Mouse (Mus musculus): ENCODE data around the gene Ccser1. TPM values are rescaled to one million over a fixed set of nuclear protein-coding genes. Genes with fewer than 3 reads are reported as not detected.

The Ccser1 gene
- polyA plus RNA-seq, 1 experiment: not detected

DNA sequence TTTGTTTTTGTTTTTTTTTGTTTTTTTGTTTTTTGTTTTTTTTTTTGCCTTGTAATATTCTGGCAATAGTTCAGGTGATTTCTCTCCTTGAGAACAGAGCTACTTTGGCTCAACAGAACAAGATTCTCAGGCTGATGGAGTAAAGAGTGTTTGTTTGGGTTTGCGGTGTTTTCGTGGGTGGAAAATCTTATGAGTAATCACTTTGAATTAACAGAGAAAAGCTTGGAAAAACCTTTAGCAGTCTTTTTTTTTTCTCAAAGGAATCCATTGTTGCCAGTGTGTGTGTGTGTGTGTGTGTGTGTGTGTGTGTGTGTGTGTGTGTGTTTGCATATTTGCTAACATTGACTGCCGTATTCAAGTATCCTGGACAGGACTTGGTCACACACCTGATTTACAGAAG lies 81.3 kb downstream of the Ccser1 start:
- Histone ChIP-seq H3K4me1 (ENCODE audit: control insufficient read depth) (no peaks in the 10 kb centered on the region), H3K36me3 (ENCODE audit: control insufficient read depth) (no peaks in the 10 kb centered on the region), H3K27me3 (ENCODE audit: control insufficient read depth) (no peaks in the 10 kb centered on the region), H3K4me3 (replicated peaks) (no peak overlapping the region), H3K9me3 (ENCODE audit: control insufficient read depth, low read length) (no peaks in the 10 kb centered on the region)
- TF ChIP-seq TAL1 (IDR thresholded peaks at IDR 0.05; ENCODE audit: low read length) (no peak), GATA1 (IDR thresholded peaks at IDR 0.05; ENCODE audit: low read length) (no peak)

DNA sequence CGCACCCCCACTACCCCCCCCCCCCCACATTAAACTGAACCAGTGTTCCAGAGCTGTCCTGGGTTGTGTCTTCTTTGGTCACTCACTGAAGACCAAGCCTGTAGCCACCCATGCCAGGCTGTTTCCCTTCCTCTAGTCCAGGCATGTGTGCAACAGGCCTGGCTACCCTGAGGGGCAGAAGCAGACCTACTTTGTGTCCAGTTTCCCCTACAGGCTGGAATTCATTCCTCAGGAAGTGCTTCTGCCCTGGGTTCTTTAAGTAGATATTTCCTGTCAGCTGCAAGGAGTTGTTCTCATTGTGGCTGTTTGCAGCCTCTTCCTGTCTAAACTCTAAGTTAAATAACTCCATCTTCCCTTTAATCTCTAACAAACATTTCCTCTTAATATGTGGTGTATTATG lies 82.3 kb downstream of the Ccser1 start:
- Histone ChIP-seq H3K4me1 (ENCODE audit: control insufficient read depth) (no peaks in the 10 kb centered on the region), H3K4me3 (replicated peaks) (no peak overlapping the region), H3K9me3 (ENCODE audit: control insufficient read depth, low read length) (no peaks in the 10 kb centered on the region), H3K27me3 (ENCODE audit: control insufficient read depth) (no peaks in the 10 kb centered on the region), H3K36me3 (ENCODE audit: control insufficient read depth) (no peaks in the 10 kb centered on the region)
- TF ChIP-seq GATA1 (IDR thresholded peaks at IDR 0.05; ENCODE audit: low read length) (no peak), TAL1 (IDR thresholded peaks at IDR 0.05; ENCODE audit: low read length) (no peak)

DNA sequence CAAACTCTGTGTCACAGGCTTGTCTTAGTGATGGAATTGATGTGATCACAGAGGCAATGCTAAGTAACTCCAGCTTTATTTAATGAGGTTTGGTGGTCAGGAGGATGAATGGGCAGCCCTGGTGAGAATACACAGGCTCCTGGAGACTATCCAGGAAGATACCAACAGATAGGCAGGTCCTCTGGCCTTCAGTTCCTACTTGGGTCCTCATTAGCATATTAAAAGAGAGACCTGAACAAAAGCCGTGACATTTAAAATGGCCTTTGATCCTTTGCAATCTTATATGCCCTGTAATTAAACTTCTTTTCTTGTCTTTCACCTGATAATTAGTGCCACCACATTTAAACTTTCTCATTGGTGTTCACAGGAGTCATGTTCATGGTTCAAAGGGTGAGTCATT lies 83.2 kb downstream of the Ccser1 start:
- no peak overlapping the region for H3K4me3 ChIP-seq (replicated peaks)
- H3K4me1 ChIP-seq (ENCODE audit: control insufficient read depth): no peaks in the 10 kb centered on the region
- H3K27me3 ChIP-seq (ENCODE audit: control insufficient read depth): no peaks in the 10 kb centered on the region
- H3K9me3 ChIP-seq (ENCODE audit: control insufficient read depth, low read length): no peaks in the 10 kb centered on the region
- no peaks in the 10 kb centered on the region for H3K36me3 ChIP-seq (ENCODE audit: control insufficient read depth)
- TF ChIP-seq GATA1 (IDR thresholded peaks at IDR 0.05; ENCODE audit: low read length): no peak
- TF ChIP-seq TAL1 (IDR thresholded peaks at IDR 0.05; ENCODE audit: low read length): no peak

DNA sequence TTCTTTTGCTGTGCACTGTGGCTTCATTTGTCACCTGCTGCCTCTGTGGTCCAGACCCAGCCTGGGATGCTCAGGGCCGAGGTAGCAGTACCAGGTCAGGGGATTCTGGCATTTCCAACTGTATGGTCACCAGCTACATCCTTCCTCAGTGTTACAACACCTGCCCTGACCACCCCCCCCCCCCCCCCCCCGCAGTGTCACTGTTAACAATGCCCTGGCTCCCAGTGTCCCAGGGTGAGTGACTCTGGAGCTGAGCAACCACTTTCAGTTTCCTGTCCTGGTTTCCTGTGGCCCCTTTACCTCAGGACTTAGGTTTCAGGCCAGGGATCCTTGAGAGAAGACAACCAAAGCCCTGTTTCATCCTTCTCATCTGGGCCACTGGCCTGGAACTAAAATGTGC lies 90.9 kb downstream of the Ccser1 start:
- no peaks in the 10 kb centered on the region for H3K36me3 ChIP-seq (ENCODE audit: control insufficient read depth)
- no peaks in the 10 kb centered on the region for H3K9me3 ChIP-seq (ENCODE audit: control insufficient read depth, low read length)
- no peak overlapping the region for H3K4me3 ChIP-seq (replicated peaks)
- no peaks in the 10 kb centered on the region for H3K27me3 ChIP-seq (ENCODE audit: control insufficient read depth)
- TF ChIP-seq GATA1 (IDR thresholded peaks at IDR 0.05; ENCODE audit: low read length): no peak
- TF ChIP-seq TAL1 (IDR thresholded peaks at IDR 0.05; ENCODE audit: low read length): no peak
- H3K4me1 ChIP-seq (ENCODE audit: control insufficient read depth): no peaks in the 10 kb centered on the region; the same call in 1 of the 2 replicates

DNA sequence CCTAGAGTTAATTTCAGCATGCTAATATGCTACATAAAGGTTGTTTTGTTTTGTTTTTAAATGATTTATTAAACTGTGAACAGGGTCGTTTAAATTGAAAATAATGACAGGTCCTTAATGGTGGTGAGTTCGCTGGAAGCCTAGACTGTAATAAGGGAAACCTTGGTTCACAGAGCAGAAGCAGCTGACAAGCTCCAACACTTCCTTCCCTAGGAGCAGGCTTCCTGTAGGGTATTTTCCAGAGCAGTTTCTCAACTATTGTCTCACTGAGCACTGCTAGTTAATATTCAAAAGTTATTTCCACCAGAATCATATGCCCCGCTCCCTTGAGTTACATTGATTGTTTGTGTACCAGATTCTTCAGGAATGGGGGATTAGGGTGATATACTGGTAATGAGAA lies 93.3 kb downstream of the Ccser1 start:
- Histone ChIP-seq H3K4me3 (replicated peaks) (no peak overlapping the region), H3K36me3 (ENCODE audit: control insufficient read depth) (no peaks in the 10 kb centered on the region), H3K4me1 (ENCODE audit: control insufficient read depth) (no peaks in the 10 kb centered on the region; the same call in 1 of the 2 replicates), H3K27me3 (ENCODE audit: control insufficient read depth) (no peaks in the 10 kb centered on the region), H3K9me3 (ENCODE audit: control insufficient read depth, low read length) (no peaks in the 10 kb centered on the region)
- no peak for TF ChIP-seq GATA1 (IDR thresholded peaks at IDR 0.05; ENCODE audit: low read length)
- TF ChIP-seq TAL1 (IDR thresholded peaks at IDR 0.05; ENCODE audit: low read length): no peak

DNA sequence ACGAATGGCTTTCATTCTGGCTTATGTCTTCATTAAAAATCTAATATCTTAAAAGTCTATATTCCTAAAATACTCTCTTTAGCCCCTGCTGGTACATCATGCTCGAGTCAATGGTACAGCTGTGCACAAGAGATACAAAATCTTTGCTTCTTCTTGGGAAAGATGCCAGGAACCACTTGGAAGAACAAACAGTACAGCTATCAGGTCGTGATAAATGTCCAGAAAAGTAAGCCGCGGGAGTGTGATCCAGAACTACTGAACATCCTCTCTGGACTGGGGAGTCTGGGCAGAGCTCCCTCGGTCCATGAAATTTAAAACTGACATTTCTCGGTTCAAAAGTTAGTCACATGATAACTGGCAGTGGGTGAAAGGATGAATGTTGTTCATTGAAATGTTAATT lies 99.4 kb downstream of the Ccser1 start:
- no peaks in the 10 kb centered on the region for H3K27me3 ChIP-seq (ENCODE audit: control insufficient read depth)
- H3K9me3 ChIP-seq (ENCODE audit: control insufficient read depth, low read length): no peaks in the 10 kb centered on the region
- H3K36me3 ChIP-seq (ENCODE audit: control insufficient read depth): no peaks in the 10 kb centered on the region
- no peak overlapping the region for H3K4me3 ChIP-seq (replicated peaks)
- H3K4me1 ChIP-seq (ENCODE audit: control insufficient read depth): no peaks in the 10 kb centered on the region
- no peak for TF ChIP-seq GATA1 (IDR thresholded peaks at IDR 0.05; ENCODE audit: low read length)
- TF ChIP-seq TAL1 (IDR thresholded peaks at IDR 0.05; ENCODE audit: low read length): no peak

DNA sequence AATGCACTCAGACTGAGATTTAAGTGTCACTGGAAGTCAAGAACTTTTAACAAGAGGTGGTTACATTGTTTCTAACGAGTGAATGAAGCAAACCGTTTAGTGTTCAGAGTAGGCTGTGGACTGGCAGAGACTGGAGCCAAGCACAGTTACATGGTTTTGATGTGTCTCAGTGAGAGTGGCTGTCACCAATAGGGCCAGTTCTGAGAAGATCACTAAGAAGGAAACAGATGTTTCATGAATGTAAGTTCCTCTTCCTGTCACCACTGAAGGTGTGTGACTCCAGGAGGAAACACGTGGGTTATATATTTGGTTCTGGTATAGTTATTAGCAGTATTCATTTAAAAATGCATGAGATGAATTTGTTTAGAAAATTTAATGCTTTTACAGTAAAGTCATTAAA lies 112.8 kb downstream of the Ccser1 start:
- no peak for TF ChIP-seq GATA1 (IDR thresholded peaks at IDR 0.05; ENCODE audit: low read length)
- no peak for TF ChIP-seq TAL1 (IDR thresholded peaks at IDR 0.05; ENCODE audit: low read length)
- no peaks in the 10 kb centered on the region for H3K36me3 ChIP-seq (ENCODE audit: control insufficient read depth)

DNA sequence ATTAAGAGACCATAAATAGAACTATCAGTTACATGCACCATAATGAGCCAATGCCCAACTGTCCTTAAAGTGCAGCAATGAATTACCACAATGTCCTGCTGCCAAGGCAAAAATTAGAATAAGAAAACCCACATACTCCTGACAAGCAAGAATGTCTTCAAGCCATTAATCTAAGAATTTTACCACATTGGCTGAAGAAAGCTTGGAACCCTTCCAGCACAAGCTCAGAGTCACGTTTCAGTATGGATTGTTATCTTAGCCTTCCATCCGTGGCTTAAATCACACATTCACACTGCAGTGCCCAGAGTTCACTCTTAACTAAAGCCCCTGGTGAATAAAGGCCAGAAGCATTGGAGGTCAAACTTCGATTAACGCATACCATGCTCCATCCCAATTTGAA lies 115.4 kb downstream of the Ccser1 start:
- H3K36me3 ChIP-seq (ENCODE audit: control insufficient read depth): no peaks in the 10 kb centered on the region
- H3K9me3 ChIP-seq (ENCODE audit: control insufficient read depth, low read length): no peaks in the 10 kb centered on the region
- H3K4me1 ChIP-seq (ENCODE audit: control insufficient read depth): no peaks in the 10 kb centered on the region
- TF ChIP-seq GATA1 (IDR thresholded peaks at IDR 0.05; ENCODE audit: low read length) (no peak), TAL1 (IDR thresholded peaks at IDR 0.05; ENCODE audit: low read length) (no peak)
- H3K4me3 ChIP-seq (replicated peaks): no peak overlapping the region
- H3K27me3 ChIP-seq (ENCODE audit: control insufficient read depth): no peaks in the 10 kb centered on the region

More for the DNA sequence above, 112.8 kb downstream of the Ccser1 start:
- Histone ChIP-seq H3K4me1 (ENCODE audit: control insufficient read depth) (no peaks in the 10 kb centered on the region), H3K9me3 (ENCODE audit: control insufficient read depth, low read length) (no peaks in the 10 kb centered on the region), H3K27me3 (ENCODE audit: control insufficient read depth) (no peaks in the 10 kb centered on the region), H3K4me3 (replicated peaks) (no peak overlapping the region)

DNA sequence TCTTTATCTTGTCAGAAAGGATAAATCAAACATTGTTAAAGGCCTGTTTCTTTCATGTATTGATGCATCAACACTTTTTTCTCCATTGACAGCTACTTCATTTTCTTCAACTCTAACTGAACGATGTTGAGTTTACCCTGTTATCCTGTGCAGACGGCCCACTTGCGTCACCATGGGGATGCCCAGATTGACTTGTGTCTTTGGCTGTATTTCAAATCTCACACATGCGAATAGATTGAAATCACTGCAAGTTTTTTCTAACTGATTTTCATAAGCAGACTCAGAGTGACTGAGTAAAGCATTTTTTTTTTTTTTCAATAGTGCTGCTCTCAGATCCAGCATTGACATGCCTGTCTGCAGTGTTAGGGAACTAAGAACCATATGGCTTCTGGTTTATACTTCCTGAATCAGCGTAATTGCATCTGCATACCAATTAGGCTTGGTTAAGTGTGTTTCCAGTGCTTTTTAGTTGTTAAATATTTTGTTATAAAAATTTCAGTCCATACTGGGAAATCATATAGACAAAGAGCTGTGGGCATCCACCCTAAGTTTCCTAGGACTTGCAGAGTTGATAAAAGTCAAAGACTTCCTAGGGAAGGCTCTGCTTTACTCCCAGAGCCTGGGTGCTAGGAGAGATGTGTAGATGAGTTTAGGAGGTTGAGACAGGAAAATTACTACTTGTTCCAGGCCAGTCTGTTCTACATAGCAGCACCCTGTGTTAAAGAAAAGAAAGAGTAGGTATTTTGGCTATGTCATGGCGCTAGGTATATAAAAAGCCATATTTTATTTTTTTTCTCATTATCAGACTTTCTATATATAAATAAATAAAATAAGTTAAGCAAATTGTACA lies 116.3 kb downstream of the Ccser1 start:
- Histone ChIP-seq H3K4me1 (ENCODE audit: control insufficient read depth) (no peaks in the 10 kb centered on the region), H3K36me3 (ENCODE audit: control insufficient read depth) (no peaks in the 10 kb centered on the region), H3K27me3 (ENCODE audit: control insufficient read depth) (no peaks in the 10 kb centered on the region), H3K4me3 (replicated peaks) (no peak overlapping the region), H3K9me3 (ENCODE audit: control insufficient read depth, low read length) (no peaks in the 10 kb centered on the region)
- TF ChIP-seq TAL1 (IDR thresholded peaks at IDR 0.05; ENCODE audit: low read length): no peak
- TF ChIP-seq GATA1 (IDR thresholded peaks at IDR 0.05; ENCODE audit: low read length): no peak
